Mouse (Mus musculus) left cerebral cortex, adult 2 months (tissue): ENCODE data around the gene Timm50. TPM values are rescaled to one million over a fixed set of nuclear protein-coding genes. Genes with fewer than 3 reads are reported as not detected.
A peak's percentile ranks its signal among the peaks of the same experiment; 100 is the strongest.

Source experiments
- DNase-seq, 2 experiments: peaks; one replicate each; pipeline ENCODE4 v3.0.0; 2021 to 2022; ENCODE audit warnings: low spot score in 2 of 2, mixed read lengths in 1 of 2; ENCODE audit errors: extremely low spot score in 1 of 2
- H3K27ac ChIP-seq: fragments of 200-600 bp; 2 replicates; pipeline ENCODE4 v1.8.1; 2022
- H3K4me3 ChIP-seq: fragments of 200-600 bp; 2 replicates; pipeline ENCODE4 v1.8.1; 2022
- CTCF ChIP-seq: fragments of 200-600 bp; IDR thresholded peaks from 2 replicates; pipeline ENCODE4 v1.8.1; 2022; ENCODE audit warnings: antibody characterized with exemption, mild to moderate bottlenecking, moderate library complexity
- intact Hi-C: fragments of 180-260 bp; cut with DNase I; formaldehyde crosslinking; loops from one replicate; pipeline ENCODE4 v1.15.1; 2025
- total RNA-seq, 2 experiments: library from RNA; stranded (reverse); gene quantifications; 2 replicates each; pipeline ENCODE4 v1.2.3; 2021

Gene Timm50
- total RNA-seq, 2 experiments from 2014 or later: 41.7 to 47.0 TPM

- no peak within 1 kb of the TSS for H3K27ac ChIP-seq
- peak; percentile 32 for TF ChIP-seq CTCF
- peak within 1 kb of the TSS; percentile 30 for H3K4me3 ChIP-seq
- intact Hi-C loops: no loop called here
- peak; percentile 41 to 43 for DNase-seq
These were observed 21.0 kb downstream of the Timm50 start, which contains the start of gene Selenov for GRCm38 (mm10) chr7:28290638-28291590. Gene Selenov, minus strand, starts transcription at chr7:28291186.

- no peak for TF ChIP-seq CTCF
- Histone ChIP-seq H3K27ac (no peak overlapping the region), H3K4me3 (peak overlapping the region; percentile 11; the same call in 1 of the 2 replicates)
- DNase-seq: no peak
- intact Hi-C loops: no loop called here
These were observed 21.7 kb downstream of the Timm50 start for GRCm38 (mm10) chr7:28290165-28290564.

- TF ChIP-seq CTCF: no peak
- no peak for DNase-seq
- intact Hi-C loops: no loop called here
- no peak overlapping the region for H3K27ac ChIP-seq
- H3K4me3 ChIP-seq: no peak overlapping the region
These were observed 31.2 kb downstream of the Timm50 start for GRCm38 (mm10) chr7:28280630-28281029.

GRCm38 (mm10) chr7:28278279-28278652, 33.6 kb downstream of the Timm50 start:
- intact Hi-C loops: loop anchor here (5.0 kb wide), 1 partner anchor 59 kb away; the partner anchor contains the start of gene Supt5
- peak overlapping the region; percentile 92 for H3K27ac ChIP-seq
- H3K4me3 ChIP-seq: peak overlapping the region; percentile 76
- TF ChIP-seq CTCF: no peak
- no peak for DNase-seq

- peak; percentile 96 to 98 for DNase-seq
- peak within 1 kb of the TSS; percentile 76 for H3K4me3 ChIP-seq
- intact Hi-C loops: loop anchor here (5.0 kb wide), 1 partner anchor 60 kb away; the partner anchor contains the start of gene Supt5
- peak within 1 kb of the TSS; percentile 92 for H3K27ac ChIP-seq
- peak; percentile 98 for TF ChIP-seq CTCF
These were observed 34.1 kb downstream of the Timm50 start, which contains the start of gene Eid2b for GRCm38 (mm10) chr7:28277615-28278278. Gene Eid2b, plus strand, starts transcription at chr7:28277739.

GRCm38 (mm10) chr7:28277237-28277614, 34.6 kb downstream of the Timm50 start:
- H3K4me3 ChIP-seq: no peak overlapping the region
- no peak for TF ChIP-seq CTCF
- H3K27ac ChIP-seq: no peak overlapping the region
- no peak for DNase-seq
- intact Hi-C loops: loop anchor here (5.0 kb wide), 1 partner anchor 60 kb away; the partner anchor contains the start of gene Supt5

- intact Hi-C loops: no loop called here
- H3K27ac ChIP-seq: no peak overlapping the region
- no peak overlapping the region for H3K4me3 ChIP-seq
- DNase-seq: no peak
- TF ChIP-seq CTCF: peak; percentile 29
These were observed 40.1 kb downstream of the Timm50 start for GRCm38 (mm10) chr7:28271761-28272160.

GRCm38 (mm10) chr7:28269355-28269754, 42.5 kb downstream of the Timm50 start:
- no peak overlapping the region for H3K4me3 ChIP-seq
- intact Hi-C loops: loop anchor here (5.0 kb wide), 1 partner anchor 62 kb away; no protein-coding TSS in a partner anchor
- TF ChIP-seq CTCF: peak; percentile 21
- no peak overlapping the region for H3K27ac ChIP-seq
- no peak for DNase-seq

GRCm38 (mm10) chr7:28268576-28268975, 43.3 kb downstream of the Timm50 start:
- TF ChIP-seq CTCF: no peak
- H3K27ac ChIP-seq: peak overlapping the region; percentile 88
- H3K4me3 ChIP-seq: peak overlapping the region; percentile 57
- intact Hi-C loops: loop anchor here (5.0 kb wide), 1 partner anchor 61 kb away; no protein-coding TSS in a partner anchor
- no peak for DNase-seq

GRCm38 (mm10) chr7:28268042-28268531, 43.8 kb downstream of the Timm50 start:
- intact Hi-C loops: loop anchor here (5.0 kb wide), 1 partner anchor 61 kb away; no protein-coding TSS in a partner anchor
- no peak for TF ChIP-seq CTCF
- peak overlapping the region; percentile 88 for H3K27ac ChIP-seq
- DNase-seq: peak; percentile 54 to 69
- peak overlapping the region; percentile 57 for H3K4me3 ChIP-seq
